Mouse (Mus musculus): ENCODE measurements around the gene Zic1.

DNA sequence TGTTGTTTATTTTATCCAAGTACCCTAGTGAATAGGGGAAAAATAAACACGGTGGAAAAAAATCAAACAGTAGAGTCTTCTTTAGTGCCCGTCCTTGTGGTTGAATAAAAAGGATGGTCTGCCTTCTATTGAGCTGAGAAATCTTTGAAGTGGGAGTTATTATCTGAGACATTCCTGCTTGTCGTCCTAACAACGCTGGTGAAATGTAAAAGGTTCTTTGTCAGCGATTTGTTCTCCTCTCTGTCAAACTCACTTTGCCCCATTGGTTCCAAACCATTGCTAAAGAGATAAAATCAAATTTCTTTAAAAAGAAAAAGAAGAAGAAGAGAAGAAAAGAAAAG is 22.1 kb upstream of the Zic1 start:
- TF ChIP-seq CTCF (IDR thresholded peaks at IDR 0.05; ENCODE audit: control insufficient read depth, insufficient read depth, insufficient read length), result no peak
- TF ChIP-seq MAX (IDR thresholded peaks at IDR 0.05), result no peak
- TF ChIP-seq USF1 (IDR thresholded peaks at IDR 0.05; ENCODE audit: low read depth), result no peak

Data from C2C12 (cell line).